Mouse (Mus musculus) heart, embryonic 13.5 days (tissue): ENCODE data around the gene Mpi. TPM values are rescaled to one million over a fixed set of nuclear protein-coding genes. Genes with fewer than 3 reads are reported as not detected.

Source experiments
- ATAC-seq: fragments of 200-750 bp; cut with Nextera tagmentation; 2 replicates; pipeline ENCODE4 v1.8.0; 2017; ENCODE audit warnings: moderate TSS enrichment; ENCODE audit not compliant: insufficient number of reproducible peaks, low FRiP score, low TSS enrichment; ENCODE audit errors: extremely low read depth
- H3K27ac ChIP-seq: fragments of 300-500 bp; sonication (generic); replicated peaks from 2 replicates; pipeline ENCODE4 v1.5.1; 2015; ENCODE audit warnings: moderate library complexity, mild to moderate bottlenecking, inconsistent platforms
- H3K27me3 ChIP-seq: fragments of 300-500 bp; sonication (generic); replicated peaks from 2 replicates; pipeline ENCODE4 v1.6.1; 2015; ENCODE audit warnings: mild to moderate bottlenecking, inconsistent platforms
- H3K36me3 ChIP-seq: fragments of 300-500 bp; sonication (generic); 2 replicates; pipeline ENCODE4 v1.6.1; 2015; ENCODE audit warnings: mild to moderate bottlenecking, inconsistent platforms
- H3K4me1 ChIP-seq: fragments of 300-500 bp; sonication (generic); 2 replicates; pipeline ENCODE4 v1.6.1; 2015; ENCODE audit warnings: inconsistent platforms
- H3K4me2 ChIP-seq: fragments of 300-500 bp; sonication (generic); 2 replicates; pipeline ENCODE4 v1.6.1; 2015; ENCODE audit warnings: inconsistent platforms, mild to moderate bottlenecking, moderate library complexity
- H3K4me3 ChIP-seq: fragments of 300-500 bp; sonication (generic); 2 replicates; pipeline ENCODE4 v1.5.1; 2015; ENCODE audit warnings: moderate library complexity, mild to moderate bottlenecking, inconsistent platforms
- H3K9ac ChIP-seq: fragments of 300-500 bp; sonication (generic); 2 replicates; pipeline ENCODE4 v1.6.1; 2015; ENCODE audit warnings: inconsistent platforms, mild to moderate bottlenecking, moderate library complexity
- H3K9me3 ChIP-seq: fragments of 300-500 bp; sonication (generic); 2 replicates; pipeline ENCODE4 v1.6.1; 2016; ENCODE audit warnings: inconsistent platforms
- WGBS: fragments of 180-500 bp; shearing (Covaris S2); methylation state at CpG from one replicate; pipeline ENCODE4 v1.1.7; 2015; ENCODE audit warnings: mixed read lengths; 5-methylcytosine and 5-hydroxymethylcytosine counted together
- polyA plus RNA-seq: library from polyadenylated mRNA; unstranded; fragments of >200 nt; fragmentation: Nextera tagmentation; extraction: Ambion mirVana; gene quantifications from 2 replicates; pipeline ENCODE4 v1.2.1, GENCODE M21; 2015

Mpi gene
- polyA plus RNA-seq: 74.2 and 80.9 TPM in 2 replicates

DNA sequence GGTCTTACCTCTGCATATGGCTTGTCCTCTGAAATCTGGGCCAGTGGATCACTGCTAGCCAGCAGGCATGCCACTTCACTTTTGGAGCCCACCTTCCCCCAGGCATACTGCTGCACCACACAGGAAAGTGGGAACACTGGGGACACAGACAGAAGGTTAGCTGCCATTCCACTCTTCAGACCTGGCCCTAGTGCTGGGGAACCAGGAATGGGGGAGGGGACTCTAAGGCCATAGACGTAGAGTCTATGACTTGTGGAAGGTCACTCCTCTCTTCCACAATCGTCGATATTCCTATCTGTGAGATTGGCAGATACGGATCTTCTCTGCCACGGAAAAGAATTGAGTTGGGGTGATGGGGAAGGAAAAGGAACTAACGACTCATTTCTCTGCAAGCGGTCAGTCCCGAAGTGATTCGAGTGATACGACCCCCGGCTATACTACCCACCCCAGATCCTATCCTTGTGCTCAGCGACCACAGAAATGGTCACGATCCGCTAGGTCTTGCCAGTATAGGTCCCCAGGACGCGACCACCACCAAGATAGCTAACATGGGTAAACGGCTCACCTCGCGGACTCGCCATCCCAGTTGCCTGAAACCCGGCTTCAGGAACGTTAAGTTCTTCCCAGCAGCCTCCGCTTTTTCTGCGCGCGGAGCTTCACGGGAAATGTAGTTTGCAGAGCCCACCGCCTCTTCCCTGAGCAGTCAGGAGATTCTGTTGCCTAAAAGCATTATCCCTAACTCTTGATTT, at the start of gene Mpi:
Mpi (minus strand) TSS at position 625 of the 749 bp plus-strand sequence.
- WGBS: under 1% methylated on average over 28 of the region's 28 CpGs
- peak within 1 kb of the TSS; percentile 91 for H3K9ac ChIP-seq
- peak within 1 kb of the TSS; percentile 21; the same call in 1 of the 2 replicates for H3K27ac ChIP-seq
- H3K9me3 ChIP-seq: no peaks in the 10 kb centered on the region
- peaks cover 34% of the 10 kb centered on the region for H3K36me3 ChIP-seq
- H3K4me1 ChIP-seq: peaks cover 53% of the 10 kb centered on the region
- H3K4me2 ChIP-seq: peak within 1 kb of the TSS; percentile 83
- H3K4me3 ChIP-seq: peak within 1 kb of the TSS; percentile 75
- ATAC-seq: no peak
- H3K27me3 ChIP-seq: no peaks in the 10 kb centered on the region

DNA sequence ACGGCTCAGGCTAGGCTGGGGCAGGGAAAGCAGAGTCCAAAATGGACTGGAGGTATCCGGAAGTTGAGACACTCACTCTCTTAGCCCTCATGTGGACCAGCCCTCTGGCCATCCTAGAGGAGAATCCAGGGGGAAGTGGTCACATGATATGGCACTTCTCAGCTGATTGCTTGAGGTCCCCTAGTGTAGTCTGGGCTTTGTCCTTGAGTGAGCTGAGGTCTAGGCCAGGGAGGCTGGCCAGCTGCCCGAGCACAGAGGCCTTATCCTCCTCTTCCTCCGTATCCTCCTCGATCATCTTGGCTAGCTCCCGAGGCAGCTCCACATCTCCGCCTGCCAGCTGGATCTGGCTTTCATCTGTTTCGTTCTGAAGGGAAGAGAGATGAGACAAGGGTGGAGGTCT, 49.5 kb upstream of the Mpi start:
- H3K4me2 ChIP-seq: no peak overlapping the region
- WGBS: 25% methylated on average over 8 of the region's 8 CpGs

DNA sequence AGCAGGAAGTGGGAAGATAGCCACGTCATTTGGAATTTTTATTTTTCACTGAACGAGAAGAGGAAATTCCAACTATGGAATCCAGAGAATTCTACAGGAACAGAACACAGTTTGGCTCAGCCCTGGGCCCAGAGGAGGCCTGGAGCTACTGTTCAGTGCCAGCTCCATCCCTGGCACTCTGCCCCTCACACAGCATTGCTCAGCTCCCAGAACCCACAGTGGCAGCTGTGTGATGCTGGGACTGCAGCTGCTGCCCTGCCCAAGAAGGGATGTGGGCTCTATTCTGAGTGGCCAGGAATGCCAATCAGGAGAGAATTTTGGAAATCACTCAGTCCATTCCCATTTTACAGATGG, 48.8 kb upstream of the Mpi start:
- ATAC-seq: no peak
- Histone ChIP-seq H3K9me3 (no peaks in the 10 kb centered on the region), H3K27ac (no peak overlapping the region), H3K4me2 (no peak overlapping the region), H3K4me3 (no peak overlapping the region), H3K27me3 (peaks cover 27% of the 10 kb centered on the region), H3K36me3 (peaks cover 3% of the 10 kb centered on the region), H3K4me1 (peaks cover 56% of the 10 kb centered on the region), H3K9ac (no peak overlapping the region)
- 39% methylated on average over 2 of the region's 2 CpGs for WGBS

More for the DNA sequence above, 49.5 kb upstream of the Mpi start:
- H3K4me3 ChIP-seq: no peak overlapping the region
- H3K27me3 ChIP-seq: peaks cover 35% of the 10 kb centered on the region
- no peak for ATAC-seq
- no peaks in the 10 kb centered on the region for H3K36me3 ChIP-seq
- H3K9me3 ChIP-seq: no peaks in the 10 kb centered on the region
- no peak overlapping the region for H3K9ac ChIP-seq
- peaks cover 59% of the 10 kb centered on the region for H3K4me1 ChIP-seq
- no peak overlapping the region for H3K27ac ChIP-seq

DNA sequence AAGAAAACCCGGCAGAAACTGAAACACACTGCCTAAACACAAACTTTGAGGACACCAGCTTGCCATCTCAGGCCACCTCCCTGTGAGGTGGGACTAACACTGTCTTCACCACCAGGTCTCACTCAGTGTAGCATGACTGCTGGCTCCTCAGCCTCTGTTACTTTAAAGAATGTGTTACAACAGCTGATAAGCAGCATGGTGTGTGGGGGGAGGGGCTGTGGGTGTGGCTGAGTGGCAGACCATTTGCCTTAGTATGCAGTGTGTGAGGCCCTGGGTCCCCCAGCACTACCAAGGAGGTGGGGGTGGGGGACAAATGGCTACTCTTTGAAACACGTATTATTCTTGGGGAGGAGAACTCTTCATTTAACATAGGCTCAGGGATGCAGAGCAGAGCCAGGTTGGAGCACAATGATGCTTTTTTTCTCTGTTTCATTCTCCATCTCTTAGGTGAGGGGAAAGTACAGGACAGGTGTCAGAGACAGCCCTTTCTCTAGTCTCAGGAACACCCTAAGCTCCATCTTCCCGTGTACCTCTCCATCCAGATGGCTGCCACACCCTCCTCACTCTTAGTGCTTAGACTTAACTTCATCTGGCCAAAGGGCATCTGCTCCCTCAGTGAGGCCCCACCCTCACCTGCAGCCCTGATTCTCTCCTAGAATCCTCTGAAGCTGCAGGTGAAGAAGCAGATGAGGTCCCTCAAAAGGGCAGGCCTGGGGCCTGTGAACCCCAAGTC, 48.2 kb upstream of the Mpi start:
- no peak for ATAC-seq
- Histone ChIP-seq H3K4me1 (peaks cover 53% of the 10 kb centered on the region), H3K27ac (no peak overlapping the region), H3K4me3 (no peak overlapping the region), H3K36me3 (peaks cover 7% of the 10 kb centered on the region), H3K9me3 (no peaks in the 10 kb centered on the region), H3K27me3 (peaks cover 23% of the 10 kb centered on the region), H3K9ac (no peak overlapping the region), H3K4me2 (no peak overlapping the region)
- WGBS: 1% methylated on average over 3 of the region's 3 CpGs

DNA sequence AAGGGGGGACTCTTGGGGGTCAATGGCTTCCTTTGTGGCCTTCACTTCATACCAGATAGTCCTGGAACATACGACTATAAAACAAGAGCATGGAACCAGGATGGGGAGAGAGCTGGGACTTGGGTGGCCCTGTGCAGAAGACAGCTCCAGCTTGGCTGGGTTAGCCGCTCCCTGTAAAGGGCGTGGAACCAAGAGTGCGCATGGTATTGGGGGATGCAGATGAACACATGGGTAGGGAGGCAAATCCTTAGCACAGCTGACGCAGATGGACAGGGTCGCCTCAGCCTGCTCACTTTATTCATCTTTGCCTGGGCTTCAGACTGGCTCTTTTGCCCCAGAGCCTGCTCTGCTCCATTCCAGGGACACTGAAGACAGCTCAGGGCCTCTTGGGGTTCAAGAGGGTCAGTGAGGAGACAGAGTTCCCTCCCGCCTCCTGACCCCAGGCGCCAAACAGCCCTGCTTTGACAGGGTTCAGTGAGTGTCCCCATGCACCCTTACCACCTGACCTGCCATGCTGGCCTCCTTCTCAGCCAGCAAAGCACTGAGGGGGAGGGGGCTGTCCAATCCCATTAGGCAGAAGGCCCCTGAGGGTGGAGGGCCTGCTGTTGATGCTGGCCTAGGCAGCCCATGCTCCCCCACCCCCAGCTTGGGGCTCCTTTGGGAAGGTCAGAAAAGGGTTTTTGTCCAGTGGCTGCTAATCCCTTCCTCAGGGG, 46.4 kb upstream of the Mpi start:
- no peaks in the 10 kb centered on the region for H3K9me3 ChIP-seq
- no peak overlapping the region for H3K9ac ChIP-seq
- peaks cover 54% of the 10 kb centered on the region for H3K4me1 ChIP-seq
- H3K4me3 ChIP-seq: no peak overlapping the region
- H3K27ac ChIP-seq: no peak overlapping the region
- H3K4me2 ChIP-seq: no peak overlapping the region
- peaks cover 24% of the 10 kb centered on the region for H3K36me3 ChIP-seq
- 63% methylated on average over 8 of the region's 8 CpGs for WGBS
- no peak for ATAC-seq
- peaks cover 5% of the 10 kb centered on the region; the same call in 1 of the 2 replicates for H3K27me3 ChIP-seq

DNA sequence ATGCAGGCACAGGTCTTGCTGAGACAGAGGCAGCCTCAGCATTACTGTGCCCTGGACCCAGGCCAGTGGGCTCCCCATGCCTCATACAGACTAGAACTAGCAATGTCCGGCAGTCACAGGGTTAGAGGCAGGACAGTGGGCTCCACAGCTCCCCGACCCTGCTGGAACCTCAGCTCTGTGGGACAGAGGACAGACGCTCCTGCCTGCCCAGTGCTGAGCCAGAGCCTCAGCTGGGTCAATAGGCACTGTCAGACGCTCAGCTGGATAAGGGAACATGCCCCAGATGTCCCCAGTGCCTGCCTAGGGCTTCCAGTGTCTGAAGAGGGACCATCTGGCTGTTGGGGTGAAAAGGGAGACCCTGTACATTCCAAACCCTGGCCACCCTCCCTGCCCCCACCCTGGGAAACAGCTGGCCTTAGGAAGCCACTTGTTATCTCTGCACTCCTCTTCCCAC, 45.4 kb upstream of the Mpi start:
- Histone ChIP-seq H3K9me3 (no peaks in the 10 kb centered on the region), H3K4me2 (no peak overlapping the region), H3K27ac (peak overlapping the region; percentile 21; the same call in 1 of the 2 replicates), H3K9ac (peak overlapping the region; percentile 42; the same call in 1 of the 2 replicates), H3K4me3 (no peak overlapping the region), H3K4me1 (peaks cover 60% of the 10 kb centered on the region), H3K27me3 (no peaks in the 10 kb centered on the region; the same call in 1 of the 2 replicates), H3K36me3 (peaks cover 34% of the 10 kb centered on the region)
- no peak for ATAC-seq
- 9% methylated on average over 4 of the region's 4 CpGs for WGBS

DNA sequence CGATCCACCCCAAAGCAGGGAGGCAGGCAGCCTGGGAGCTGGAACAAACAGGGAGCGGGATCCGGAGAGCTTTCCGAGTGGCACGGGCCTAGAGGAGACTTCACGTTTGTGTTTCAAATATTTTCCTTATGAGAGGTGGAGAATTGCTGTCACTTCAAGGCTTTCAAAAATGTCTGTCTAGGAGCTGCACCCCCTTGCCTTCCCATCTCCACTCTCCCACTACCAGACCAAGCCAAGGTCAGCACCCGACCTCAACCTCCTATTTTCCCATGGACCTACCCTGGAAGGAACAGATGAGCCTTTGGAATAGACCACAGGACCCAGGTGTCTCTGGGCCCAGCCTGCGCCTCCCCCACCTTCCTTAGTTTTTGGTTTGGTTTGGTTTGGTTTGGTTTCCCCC, 44.7 kb upstream of the Mpi start:
- WGBS: 75% methylated on average over 8 of the region's 8 CpGs
- ATAC-seq: no peak
- Histone ChIP-seq H3K9ac (no peak overlapping the region), H3K4me2 (no peak overlapping the region), H3K4me1 (peaks cover 58% of the 10 kb centered on the region), H3K36me3 (peaks cover 41% of the 10 kb centered on the region), H3K9me3 (no peaks in the 10 kb centered on the region), H3K27ac (no peak overlapping the region), H3K4me3 (no peak overlapping the region), H3K27me3 (no peaks in the 10 kb centered on the region; the same call in 1 of the 2 replicates)

DNA sequence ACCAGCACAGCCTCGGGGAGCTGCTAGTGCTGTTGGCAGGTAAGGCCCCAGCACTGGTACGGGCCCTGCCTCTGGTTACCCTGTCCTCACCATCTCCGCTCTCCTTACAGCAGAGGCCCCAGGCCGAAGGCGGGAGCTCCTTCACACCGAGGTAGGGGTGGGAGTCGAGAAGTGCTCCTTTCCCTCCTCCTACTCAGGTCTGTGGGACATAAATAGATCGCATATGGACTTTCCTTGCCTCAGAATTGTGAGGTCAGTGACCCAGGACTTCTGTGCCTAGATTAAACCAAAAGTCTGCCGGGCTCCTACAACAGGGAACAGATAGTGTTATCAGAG, 41.6 kb upstream of the Mpi start:
- 0 out of 2 replicates have a peak overlapping the region, but pooled peaks have one; percentile 17 for H3K9ac ChIP-seq
- H3K4me1 ChIP-seq: peaks cover 38% of the 10 kb centered on the region
- 40% methylated on average over 9 of the region's 9 CpGs for WGBS
- no peak overlapping the region for H3K4me2 ChIP-seq
- no peak for ATAC-seq
- peaks cover 49% of the 10 kb centered on the region for H3K36me3 ChIP-seq
- H3K4me3 ChIP-seq: no peak overlapping the region
- H3K27ac ChIP-seq: no peak overlapping the region
- H3K27me3 ChIP-seq: no peaks in the 10 kb centered on the region; the same call in 1 of the 2 replicates
- H3K9me3 ChIP-seq: no peaks in the 10 kb centered on the region

DNA sequence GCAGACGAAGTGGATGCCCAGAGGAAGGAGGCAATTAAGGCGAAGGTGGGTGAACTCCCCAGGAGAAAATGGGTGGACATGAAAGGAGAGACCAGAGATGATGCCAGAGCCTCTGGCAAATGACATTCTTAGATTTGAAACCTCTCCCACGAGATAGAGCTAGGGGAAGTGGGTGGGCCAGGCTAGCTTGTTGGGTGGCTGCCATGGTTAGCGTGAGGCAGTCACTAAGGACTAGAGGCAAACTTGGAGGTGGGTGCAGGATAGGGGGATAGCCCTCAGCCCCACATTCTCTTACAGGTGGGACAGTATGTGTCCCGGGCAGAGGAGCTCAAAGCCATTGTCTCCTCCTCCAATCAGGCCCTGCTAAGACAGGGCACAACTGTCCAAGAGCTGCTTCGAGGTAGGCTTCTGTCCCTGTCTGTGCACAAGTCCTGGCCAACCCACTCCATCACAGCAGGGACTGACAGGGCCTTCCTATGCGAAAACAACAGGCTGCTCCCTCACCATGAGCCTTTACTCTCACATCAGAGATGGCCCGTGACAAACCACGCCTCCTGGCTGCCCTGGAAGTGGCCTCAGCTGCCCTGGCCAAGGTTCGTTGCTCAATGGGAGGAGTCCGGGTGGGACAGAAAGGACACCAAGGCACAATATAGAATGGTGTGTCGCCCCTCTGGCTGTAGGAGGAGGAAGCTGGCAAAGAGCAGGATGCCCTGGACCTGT, 41.1 kb upstream of the Mpi start:
- Histone ChIP-seq H3K4me1 (peaks cover 38% of the 10 kb centered on the region), H3K27me3 (no peaks in the 10 kb centered on the region; the same call in 1 of the 2 replicates), H3K4me2 (no peak overlapping the region), H3K36me3 (peaks cover 49% of the 10 kb centered on the region), H3K4me3 (no peak overlapping the region), H3K27ac (no peak overlapping the region), H3K9ac (0 out of 2 replicates have a peak overlapping the region, but pooled peaks have one; percentile 17), H3K9me3 (no peaks in the 10 kb centered on the region)
- ATAC-seq: no peak
- 60% methylated on average over 12 of the region's 12 CpGs for WGBS

DNA sequence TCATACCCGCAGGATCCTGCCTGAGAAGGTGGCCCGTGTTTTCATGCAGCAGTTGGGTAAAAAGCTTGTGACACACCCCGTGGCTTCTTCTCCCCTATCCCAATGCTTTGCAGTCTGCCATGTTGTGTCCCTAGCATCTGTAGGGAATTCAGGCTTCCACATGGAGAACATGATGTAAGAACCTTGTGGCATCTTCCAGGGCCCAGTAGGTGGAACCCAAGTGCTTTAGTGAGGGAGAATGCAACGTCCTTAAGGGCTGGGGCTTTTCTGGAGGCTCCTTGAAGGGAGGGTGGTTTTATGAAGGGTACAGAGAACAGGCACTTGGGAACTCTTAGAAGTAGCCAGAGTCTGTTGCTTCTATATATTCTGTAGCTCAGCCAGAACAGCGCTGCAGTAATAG, 38.2 kb upstream of the Mpi start:
- H3K4me2 ChIP-seq: peak overlapping the region; percentile 94; the same call in 1 of the 2 replicates
- H3K4me3 ChIP-seq: no peak overlapping the region
- 40% methylated on average over 5 of the region's 5 CpGs for WGBS
- peaks cover 28% of the 10 kb centered on the region for H3K4me1 ChIP-seq
- H3K27me3 ChIP-seq: no peaks in the 10 kb centered on the region; the same call in 1 of the 2 replicates
- H3K9me3 ChIP-seq: no peaks in the 10 kb centered on the region
- peaks cover 65% of the 10 kb centered on the region for H3K36me3 ChIP-seq
- no peak for ATAC-seq
- H3K9ac ChIP-seq: no peak overlapping the region; the same call in 1 of the 2 replicates
- no peak overlapping the region for H3K27ac ChIP-seq
